Comparison of ENCODE assay signal across 8 mouse cellular contexts in the genomic region with DNA sequence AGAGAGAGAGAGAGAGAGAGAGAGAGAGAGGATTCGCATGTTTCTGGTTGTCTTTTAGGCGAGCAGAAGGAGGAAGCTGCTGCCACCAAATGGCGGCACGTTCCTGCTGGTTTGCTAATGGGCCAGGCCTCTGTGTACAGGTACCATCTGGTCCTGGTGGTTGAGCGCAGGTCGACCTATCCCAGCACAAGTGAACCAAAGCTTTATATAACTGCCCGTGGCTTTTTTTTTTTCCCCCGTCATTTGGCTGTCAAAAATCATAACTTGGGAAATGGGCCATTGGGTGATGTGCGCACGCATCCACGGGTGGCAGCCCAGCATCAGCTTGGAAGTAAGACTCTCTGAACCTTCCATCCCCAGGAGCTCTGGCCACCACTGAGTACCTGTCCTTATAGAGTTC.
DNase-seq lines count a peak whose midpoint lies in the region; ATAC-seq and TF ChIP-seq lines count a peak whose summit lies in the region.

No protein-coding gene starts in this region.

- TF ChIP-seq POLR2A in thymus, adult 2 months (IDR thresholded peaks at IDR 0.05; ENCODE audit: control insufficient read depth, extremely low read depth, insufficient read depth, low read length, poor library complexity), result no peak

- H3K27me3 ChIP-seq in megakaryocyte, embryonic 14.5 days (replicated peaks), result peaks cover 2% of the 10 kb centered on the region
- H3K27me3 ChIP-seq in hindbrain, embryonic 11.5 days (ENCODE audit: control insufficient read depth, insufficient read depth, low read length), result no peaks in the 10 kb centered on the region; the same call in 1 of the 2 replicates
- H3K27me3 ChIP-seq in limb, embryonic 13.5 days, result no peaks in the 10 kb centered on the region
- no peaks in the 10 kb centered on the region for H3K27me3 ChIP-seq in thymus, adult 2 months (ENCODE audit: control insufficient read depth, insufficient read depth, low read length)

- H3K9me3 ChIP-seq in megakaryocyte, embryonic 14.5 days, result no peaks in the 10 kb centered on the region
- no peaks in the 10 kb centered on the region for H3K9me3 ChIP-seq in hindbrain, embryonic 11.5 days (ENCODE audit: control insufficient read depth, low read length)
- no peaks in the 10 kb centered on the region for H3K9me3 ChIP-seq in limb, embryonic 13.5 days

- no peaks in the 10 kb centered on the region for H3K36me3 ChIP-seq in megakaryocyte, embryonic 14.5 days (replicated peaks; ENCODE audit: low read length)
- no peaks in the 10 kb centered on the region for H3K36me3 ChIP-seq in hindbrain, embryonic 11.5 days (ENCODE audit: control insufficient read depth, insufficient read depth, low read length)
- H3K36me3 ChIP-seq in limb, embryonic 13.5 days, result no peaks in the 10 kb centered on the region
- no peaks in the 10 kb centered on the region for H3K36me3 ChIP-seq in thymus, adult 2 months (ENCODE audit: control insufficient read depth, insufficient read depth, low read length)

- peak; percentile 11 for DNase-seq in adrenal gland, postnatal 14 days
- no peak for DNase-seq in adrenal gland, postnatal 4 days (ENCODE audit: low spot score in 2 of 2)
- peak; percentile 22 for DNase-seq in hindbrain, embryonic 11.5 days (ENCODE audit: low spot score)
- peak; percentile 48 for DNase-seq in telencephalon, adult 2 months (ENCODE audit: low read depth, low spot score)
- no peak for DNase-seq in thymus, adult 2 months

- no peak for ATAC-seq in megakaryocyte, adult 5-6 weeks (ENCODE audit: poor library complexity, severe bottlenecking)
- peak; percentile 77 for ATAC-seq in hindbrain, embryonic 11.5 days (ENCODE audit: low FRiP score)
- no peak for ATAC-seq in limb, embryonic 13.5 days (ENCODE audit: low FRiP score, low read depth)

- H3K4me2 ChIP-seq in hindbrain, embryonic 11.5 days (replicated peaks; ENCODE audit: low read depth, low read length), result no peak overlapping the region
- peak overlapping the region; percentile 57 for H3K4me2 ChIP-seq in limb, embryonic 13.5 days (replicated peaks)

- H3K4me3 ChIP-seq in megakaryocyte, embryonic 14.5 days (replicated peaks), result peak overlapping the region; percentile 69
- H3K4me3 ChIP-seq in hindbrain, embryonic 11.5 days (ENCODE audit: low read depth, low read length), result no peak overlapping the region
- no peak overlapping the region for H3K4me3 ChIP-seq in limb, embryonic 13.5 days
- H3K4me3 ChIP-seq in thymus, adult 2 months (ENCODE audit: control insufficient read depth, insufficient read depth, low read length), result no peak overlapping the region

- H3K9ac ChIP-seq in hindbrain, embryonic 11.5 days (ENCODE audit: low read depth, low read length), result no peak overlapping the region
- H3K9ac ChIP-seq in limb, embryonic 13.5 days, result no peak overlapping the region

- peaks cover 3% of the 10 kb centered on the region; the same call in 1 of the 2 replicates for H3K4me1 ChIP-seq in megakaryocyte, embryonic 14.5 days
- H3K4me1 ChIP-seq in hindbrain, embryonic 11.5 days (replicated peaks; ENCODE audit: control insufficient read depth, insufficient read depth, low read length), result no peaks in the 10 kb centered on the region
- H3K4me1 ChIP-seq in limb, embryonic 13.5 days, result peaks cover 9% of the 10 kb centered on the region
- H3K4me1 ChIP-seq in thymus, adult 2 months (replicated peaks; ENCODE audit: control insufficient read depth, insufficient read depth, low read length), result no peaks in the 10 kb centered on the region

- WGBS in hindbrain, embryonic 11.5 days, result 54% methylated on average over 11 of the region's 11 CpGs
- 46% methylated on average over 11 of the region's 11 CpGs for WGBS in limb, embryonic 13.5 days
- WGBS in thymus, adult 2 months, result 50% methylated on average over 11 of the region's 11 CpGs

- TF ChIP-seq CTCF in thymus, adult 2 months (IDR thresholded peaks at IDR 0.05; ENCODE audit: borderline replicate concordance, control insufficient read depth, extremely low read depth, insufficient read depth, low read length, poor library complexity), result no peak

- H3K27ac ChIP-seq in hindbrain, embryonic 11.5 days (ENCODE audit: low read depth, low read length), result no peak overlapping the region
- no peak overlapping the region for H3K27ac ChIP-seq in limb, embryonic 13.5 days
- H3K27ac ChIP-seq in thymus, adult 2 months (ENCODE audit: control insufficient read depth, insufficient read depth, low read length), result no peak overlapping the region

Comparison
In these comparisons a context has a peak if more than half of its experiments do, and no peak if none do; other contexts are left out.
1. DNase-seq: peak in adrenal gland, postnatal 14 days (single experiment), hindbrain, embryonic 11.5 days (single experiment) and telencephalon, adult 2 months (single experiment); none in adrenal gland, postnatal 4 days (0 of 2) and thymus, adult 2 months (single experiment).